Mouse (Mus musculus) cerebellum, adult 2 months (tissue): ENCODE results near the gene Arhgef7.

Experiments
- CTCF ChIP-seq: fragments of 200-500 bp; IDR thresholded peaks from 2 replicates; pipeline ENCODE4 v1.5.1; 2011; ENCODE audit warnings: low read depth, mild to moderate bottlenecking, control low read depth, low read length, moderate library complexity, borderline replicate concordance; ENCODE audit not compliant: insufficient read depth
- POLR2A ChIP-seq: fragments of 200-500 bp; IDR thresholded peaks from 2 replicates; pipeline ENCODE4 v1.6.1; 2011; ENCODE audit warnings: low read length, control low read depth, borderline replicate concordance; ENCODE audit not compliant: insufficient read depth

GRCm38 (mm10) chr8:11767213-11767840 is 39.8 kb downstream of the Arhgef7 start:
- TF ChIP-seq POLR2A, result no peak
- no peak for TF ChIP-seq CTCF
